Mouse (Mus musculus) spleen, adult 10 weeks (tissue): ENCODE data around the gene Lrriq4. TPM values are rescaled to one million over a fixed set of nuclear protein-coding genes. Genes with fewer than 3 reads are reported as not detected.

ENCODE experiments used
- polyA plus RNA-seq: library from polyadenylated mRNA; stranded (reverse); fragments of 350-450 nt; fragmentation: Illumina TruSeq; extraction: RNeasy Lipid Tissue Mini Kit (QIAGEN cat#74804); gene quantifications from one replicate; pipeline ENCODE4 v1.2.3, GENCODE M21; 2015; ENCODE audit warnings: low replicate concordance; ENCODE audit not compliant: insufficient read depth

Gene Lrriq4
- not detected for polyA plus RNA-seq

DNA sequence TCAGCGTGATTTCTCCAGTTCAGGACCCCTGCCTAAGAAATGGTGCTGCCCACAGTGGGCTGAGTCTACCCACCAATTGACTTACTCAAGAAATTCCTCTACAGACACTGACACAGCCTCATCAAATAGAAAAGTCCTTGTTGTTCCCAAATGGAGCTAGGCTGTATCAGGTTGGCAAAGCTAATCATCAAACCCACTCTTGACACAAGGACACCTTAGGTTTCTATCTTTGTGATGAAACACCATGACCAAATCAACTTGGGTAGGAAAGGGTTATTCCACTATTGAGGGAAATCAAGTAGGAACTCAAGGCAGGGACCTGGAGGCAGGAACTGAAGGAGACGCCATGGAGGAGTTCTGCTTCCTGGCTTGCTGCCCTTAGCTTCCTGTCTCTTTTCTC lies at the start of gene Lrriq4:
Gene Lrriq4 (plus strand): TSS at position 301 of the 400 bp plus-strand sequence.

DNA sequence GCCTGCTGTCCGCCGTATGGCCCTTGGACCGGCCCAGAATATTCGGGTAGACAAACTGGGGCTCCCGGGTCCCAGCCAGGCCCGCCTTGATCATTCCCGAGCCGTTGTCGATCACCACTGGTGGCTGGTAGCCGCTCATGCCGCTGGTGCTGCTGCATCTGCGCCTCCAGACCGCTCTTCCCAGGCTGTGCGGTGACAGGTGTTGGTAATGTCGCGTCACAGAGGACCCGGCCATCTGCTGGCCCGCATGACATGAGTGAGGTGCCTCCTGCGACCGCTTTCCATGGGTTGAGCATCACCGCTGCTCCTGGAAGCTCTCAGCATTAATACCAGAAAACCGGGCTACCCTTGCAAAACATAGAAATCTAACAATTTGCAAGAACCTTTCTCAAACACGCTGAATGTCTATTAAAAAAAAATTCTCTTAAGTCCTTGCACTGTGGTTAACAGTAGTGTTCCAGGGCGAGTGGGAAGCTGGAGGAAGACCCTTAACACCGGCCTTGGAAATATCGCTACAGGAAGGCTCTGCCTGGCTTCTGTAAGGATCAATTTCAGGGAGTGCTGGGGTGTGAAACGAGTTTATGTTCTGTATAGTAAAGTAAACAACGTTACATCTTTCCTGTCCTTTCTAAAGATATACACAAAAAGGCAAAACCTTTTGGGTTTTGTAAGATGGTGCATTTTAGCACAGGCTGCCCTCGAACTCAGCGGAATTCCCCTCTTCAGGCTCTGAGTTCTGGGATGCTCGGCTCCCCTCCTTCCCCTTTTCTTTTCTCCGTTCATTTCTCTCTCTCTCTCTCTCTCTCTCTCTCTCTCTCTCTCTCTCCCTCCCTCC lies 44.4 kb upstream of the Lrriq4 start, which contains the start of gene Actrt3:
Gene Actrt3 (minus strand): TSS at position 229 of the 835 bp plus-strand sequence.

DNA sequence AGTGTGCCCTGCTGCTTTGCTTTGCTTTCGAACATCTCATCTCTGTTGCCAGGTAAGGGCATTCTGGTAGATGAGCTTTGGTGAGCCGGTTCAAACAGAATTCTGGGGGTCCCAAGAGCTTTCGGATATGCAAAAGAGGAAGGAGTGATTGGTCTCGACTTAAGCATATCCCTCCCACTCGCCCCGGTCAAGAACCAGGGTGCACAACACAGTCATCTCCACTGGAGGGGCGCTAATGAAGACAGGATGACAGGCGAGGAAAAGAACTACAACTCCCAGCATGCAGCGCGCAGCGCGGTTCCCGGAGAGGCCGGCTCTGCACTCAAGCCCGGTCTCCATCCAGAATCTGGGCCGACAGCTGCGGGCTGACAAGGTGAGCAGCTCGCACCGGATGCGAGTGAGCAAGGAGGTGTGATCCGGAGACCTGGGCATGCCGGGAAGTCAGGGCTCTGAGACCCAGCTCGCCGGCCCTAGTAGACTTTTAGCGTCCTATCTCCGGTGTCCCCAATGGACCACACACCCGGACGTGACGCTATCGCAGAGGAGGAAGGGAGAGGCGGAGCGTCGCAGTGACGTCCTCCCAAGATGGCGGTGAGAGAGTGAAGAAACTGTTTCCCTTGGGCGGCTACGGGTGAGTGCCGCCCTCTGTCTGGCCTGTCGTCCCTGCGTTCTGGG lies 42.1 kb upstream of the Lrriq4 start, which contains the start of gene Mynn:
Gene Mynn (plus strand): TSS at position 1 of the 675 bp plus-strand sequence.

DNA sequence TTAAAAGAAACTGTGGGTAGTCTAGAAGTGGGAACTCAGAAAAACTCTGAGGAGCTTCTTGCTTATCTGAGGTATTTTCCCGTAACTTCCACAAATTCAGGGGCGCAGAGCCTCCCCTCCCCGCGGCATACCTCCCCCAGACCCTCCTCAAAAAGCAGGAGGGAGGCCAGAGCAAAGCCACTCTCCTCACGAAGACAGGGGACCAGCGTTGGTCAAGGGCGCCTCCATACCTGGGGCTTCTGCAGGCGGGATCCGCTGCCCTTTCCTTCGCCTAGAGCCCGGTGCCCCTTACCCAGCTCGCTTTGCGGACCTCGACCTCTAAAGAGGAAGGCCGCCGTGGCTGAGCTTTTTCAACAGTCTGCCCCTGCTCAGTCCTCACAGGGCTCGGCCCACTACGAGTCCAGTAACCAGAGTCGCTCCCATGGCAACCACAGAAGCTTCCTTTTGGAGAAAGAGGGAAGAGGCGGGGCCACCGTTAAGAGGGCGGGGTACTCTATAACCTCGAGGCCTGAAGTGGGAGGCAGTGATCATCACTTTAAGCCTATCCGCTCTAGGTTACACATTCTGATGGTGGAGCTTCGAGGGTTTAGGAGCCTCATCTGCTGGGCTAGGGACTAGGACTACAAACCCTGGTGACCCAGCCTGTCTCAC lies 3.3 kb downstream of the Lrriq4 start, which contains the start of gene Lrrc34:
Gene Lrrc34 (minus strand): TSS at position 430 of the 651 bp plus-strand sequence.

DNA sequence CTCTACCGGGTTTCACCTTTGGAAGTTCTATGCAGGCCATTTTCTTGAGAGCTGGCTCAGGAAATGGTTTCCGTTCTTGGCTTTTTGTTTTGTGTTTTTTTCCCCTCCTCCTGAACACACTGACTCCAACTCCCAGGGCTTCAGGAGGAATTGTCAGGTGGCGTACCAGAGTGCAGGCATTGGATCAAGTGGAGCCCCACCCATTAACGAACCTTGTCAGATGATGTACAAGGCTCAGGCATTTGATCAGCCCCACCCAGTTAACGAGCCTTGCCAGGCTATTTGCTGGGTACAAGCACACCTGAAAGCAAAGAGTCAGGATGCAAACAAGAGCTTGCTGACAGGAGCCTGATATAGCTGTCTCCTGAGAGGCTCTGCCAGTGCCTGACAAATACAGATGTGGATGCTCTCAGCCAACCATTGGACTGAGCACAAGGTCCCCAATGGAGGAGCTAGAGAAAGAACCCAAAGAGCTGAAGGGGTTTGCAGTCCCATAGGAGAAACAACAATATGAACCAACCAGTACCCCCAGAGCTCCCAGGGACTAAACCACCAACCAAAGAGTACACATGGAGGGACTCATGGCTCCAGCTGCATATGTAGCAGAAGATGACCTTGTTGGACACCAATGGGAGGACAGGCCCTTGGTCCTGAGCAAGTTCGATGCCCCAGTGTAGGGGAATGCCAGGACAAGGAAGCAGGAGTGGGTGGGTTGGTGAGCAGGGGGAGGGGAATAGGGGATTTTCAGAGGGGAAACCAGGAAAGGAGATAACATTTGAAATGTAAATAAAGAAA lies 55.6 kb downstream of the Lrriq4 start, which contains the start of gene Lrrc31:
Gene Lrrc31 (minus strand): TSS at position 133 of the 795 bp plus-strand sequence.

Other genes starting within 250 kb of the Lrriq4 start
- 2.9 TPM for gene Mecom, start 96.5 kb upstream of the Lrriq4 start, polyA plus RNA-seq
- not detected for gene Actrt3, start 44.6 kb upstream of the Lrriq4 start, polyA plus RNA-seq
- gene Mynn, start 42.4 kb upstream of the Lrriq4 start, polyA plus RNA-seq: 28.7 TPM
- gene Lrrc34, start 3.4 kb downstream of the Lrriq4 start, polyA plus RNA-seq: not detected
- not detected for gene Lrrc31, start 55.3 kb downstream of the Lrriq4 start, polyA plus RNA-seq
- gene Samd7, start 101.8 kb downstream of the Lrriq4 start, polyA plus RNA-seq: not detected
- 79.5 TPM for gene Sec62, start 148.4 kb downstream of the Lrriq4 start, polyA plus RNA-seq
- gene Gpr160, start 211.4 kb downstream of the Lrriq4 start, polyA plus RNA-seq: 6.7 TPM